Mouse (Mus musculus): Measurements from ENCODE around the gene Rrp1. TPM values are rescaled to one million over a fixed set of nuclear protein-coding genes. Genes with fewer than 3 reads are reported as not detected.
"Not testable (repeated sequence)": the region's sequence is repeated elsewhere in the genome, so short reads cannot be mapped to it uniquely, and the experiment has no call there.

Gene Rrp1
- total and polyA plus RNA-seq, 2 experiments from 2014 or later = 86.6 to 177 TPM

DNA sequence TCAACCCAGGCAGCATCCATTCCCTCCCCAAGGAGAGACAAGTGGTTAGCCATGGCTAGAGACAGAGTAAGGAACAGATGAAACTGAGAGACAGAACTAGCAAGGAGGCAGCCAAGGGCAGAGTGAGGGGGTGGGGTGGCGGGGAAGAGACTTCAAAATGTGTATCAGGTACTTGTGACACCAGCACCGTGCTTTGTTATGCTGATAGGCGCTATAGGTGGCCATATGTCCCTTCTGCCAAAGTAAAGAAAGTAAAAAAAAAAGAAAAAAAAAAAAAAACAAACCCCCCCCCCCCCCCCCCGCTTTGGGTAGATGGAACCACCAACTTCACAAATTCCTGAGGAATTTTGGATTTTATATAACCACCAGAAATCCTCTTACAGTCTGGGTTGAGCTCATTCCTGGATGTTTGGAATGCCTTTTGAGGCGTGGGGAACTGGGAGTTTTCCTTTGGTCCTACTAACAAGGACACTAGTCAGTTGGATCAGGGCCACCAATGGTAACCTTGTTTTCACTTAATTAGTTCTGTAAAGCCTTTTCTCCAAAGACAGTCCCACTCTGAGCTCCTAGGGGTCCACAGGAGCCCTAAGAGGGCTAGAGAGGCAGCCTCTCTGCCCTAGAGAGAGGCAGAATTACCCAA lies 46.5 kb downstream of the Rrp1 start:
- Histone ChIP-seq H3K9ac (replicated peaks; ENCODE audit: low read depth, low read length) (no peak overlapping the region), H3K9me3 (replicated peaks; ENCODE audit: control insufficient read depth, low read length) (no peaks in the 10 kb centered on the region), H3K4me1 (ENCODE audit: control insufficient read depth, insufficient read depth) (peaks cover 12% of the 10 kb centered on the region), H3K4me3 (ENCODE audit: low read depth, low read length) (no peak overlapping the region), H3K36me3 (replicated peaks; ENCODE audit: control insufficient read depth, insufficient read depth, low read length) (no peaks in the 10 kb centered on the region), H3K27ac (ENCODE audit: low read depth) (peak overlapping the region; percentile 62; the same call in 1 of the 2 replicates), H3K27me3 (ENCODE audit: control insufficient read depth, insufficient read depth, low read length) (no peaks in the 10 kb centered on the region), H3K4me2 (ENCODE audit: low read depth, low read length) (no peak overlapping the region)
- TF ChIP-seq CTCF (IDR thresholded peaks at IDR 0.05; ENCODE audit: low read depth) (no peak), EP300 (IDR thresholded peaks at IDR 0.05; ENCODE audit: low read depth) (no peak)
- WGBS = 46% methylated on average over 5 of the region's 5 CpGs
- DNase-seq (ENCODE audit: low spot score) (no peak), ATAC-seq (ENCODE audit: insufficient read depth, low read depth) (no peak)

DNA sequence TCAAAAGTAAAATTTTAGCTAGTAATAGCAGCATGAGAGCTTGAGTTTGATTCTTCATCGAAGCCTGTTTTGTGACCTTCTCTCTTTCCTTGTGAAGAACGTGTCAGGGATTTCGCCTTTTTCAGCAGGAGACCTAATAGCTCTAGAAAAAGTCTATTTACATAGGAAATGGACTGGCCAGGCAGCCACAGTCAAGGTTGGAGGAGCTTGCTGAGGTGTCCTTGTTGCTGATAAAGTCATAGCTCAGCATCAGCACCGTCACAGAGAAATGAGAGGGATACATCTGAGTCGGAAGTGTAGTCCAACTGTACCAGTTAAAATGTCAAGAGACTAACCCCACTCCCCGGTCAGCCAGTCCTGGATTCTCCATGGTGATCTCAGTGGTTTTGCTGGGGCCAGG lies 47.3 kb downstream of the Rrp1 start:
- TF ChIP-seq CTCF (IDR thresholded peaks at IDR 0.05; ENCODE audit: low read depth) = no peak
- TF ChIP-seq EP300 (IDR thresholded peaks at IDR 0.05; ENCODE audit: low read depth) = no peak
- no peaks in the 10 kb centered on the region for H3K36me3 ChIP-seq (replicated peaks; ENCODE audit: control insufficient read depth, insufficient read depth, low read length)
- no peak overlapping the region for H3K4me2 ChIP-seq (ENCODE audit: low read depth, low read length)
- DNase-seq (ENCODE audit: low spot score) (no peak), ATAC-seq (ENCODE audit: insufficient read depth, low read depth) (no peak)
- peaks cover 14% of the 10 kb centered on the region for H3K4me1 ChIP-seq (ENCODE audit: control insufficient read depth, insufficient read depth)
- H3K27ac ChIP-seq (ENCODE audit: low read depth) = no peak overlapping the region
- H3K27me3 ChIP-seq (ENCODE audit: control insufficient read depth, insufficient read depth, low read length) = no peaks in the 10 kb centered on the region
- H3K9ac ChIP-seq (replicated peaks; ENCODE audit: low read depth, low read length) = no peak overlapping the region
- H3K4me3 ChIP-seq (ENCODE audit: low read depth, low read length) = no peak overlapping the region
- H3K9me3 ChIP-seq (replicated peaks; ENCODE audit: control insufficient read depth, low read length) = no peaks in the 10 kb centered on the region
- WGBS = 80% methylated on average over 6 of the region's 6 CpGs

DNA sequence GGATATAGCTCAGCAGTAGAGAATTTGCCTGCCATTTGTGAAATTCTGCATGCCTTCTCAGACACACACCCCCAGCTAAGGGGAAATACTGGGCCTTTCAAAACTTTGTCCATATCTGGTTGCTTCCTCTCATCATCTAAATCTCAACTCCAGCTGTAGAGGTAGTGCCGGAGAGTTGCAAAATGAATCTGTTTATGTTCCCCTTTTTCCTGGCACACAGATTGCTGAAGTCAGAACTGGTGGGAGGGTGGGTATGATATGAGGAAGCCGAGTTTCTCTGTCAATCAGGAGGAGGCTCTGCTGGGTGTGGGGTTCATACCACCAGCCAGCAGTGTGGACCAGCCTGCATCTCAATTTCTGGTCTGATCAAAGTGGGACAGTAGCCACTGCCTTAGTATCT lies 48.7 kb downstream of the Rrp1 start:
- Histone ChIP-seq H3K9me3 (replicated peaks; ENCODE audit: control insufficient read depth, low read length) (no peaks in the 10 kb centered on the region), H3K4me1 (ENCODE audit: control insufficient read depth, insufficient read depth) (peaks cover 21% of the 10 kb centered on the region), H3K27me3 (ENCODE audit: control insufficient read depth, insufficient read depth, low read length) (no peaks in the 10 kb centered on the region), H3K4me3 (ENCODE audit: low read depth, low read length) (no peak overlapping the region), H3K27ac (ENCODE audit: low read depth) (no peak overlapping the region), H3K36me3 (replicated peaks; ENCODE audit: control insufficient read depth, insufficient read depth, low read length) (no peaks in the 10 kb centered on the region), H3K9ac (replicated peaks; ENCODE audit: low read depth, low read length) (no peak overlapping the region), H3K4me2 (ENCODE audit: low read depth, low read length) (no peak overlapping the region)
- DNase-seq (ENCODE audit: low spot score) = no peak
- ATAC-seq (ENCODE audit: insufficient read depth, low read depth) = no peak
- TF ChIP-seq EP300 (IDR thresholded peaks at IDR 0.05; ENCODE audit: low read depth) = no peak
- TF ChIP-seq CTCF (IDR thresholded peaks at IDR 0.05; ENCODE audit: low read depth) = no peak
- 43% methylated on average over 2 of the region's 2 CpGs for WGBS

DNA sequence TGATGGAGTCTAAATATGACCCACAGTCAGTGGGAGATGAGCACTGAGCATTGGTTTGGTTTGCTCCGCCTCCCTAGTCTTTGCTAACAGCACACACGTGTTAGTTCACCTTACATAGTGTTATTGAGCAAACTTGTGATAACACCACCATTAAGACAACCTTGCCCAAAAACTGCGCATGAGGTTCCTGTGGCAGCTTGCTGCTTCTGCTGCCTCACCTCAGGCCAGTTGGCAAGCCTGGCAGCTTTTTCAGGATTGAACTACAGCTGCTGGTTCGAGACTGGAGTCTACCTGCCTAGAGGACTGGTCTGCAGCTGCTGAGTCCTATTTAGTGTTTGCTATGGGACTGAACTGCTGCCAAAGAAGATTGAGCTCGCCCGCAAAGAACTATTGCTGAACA lies 49.5 kb downstream of the Rrp1 start:
- H3K4me1 ChIP-seq (ENCODE audit: control insufficient read depth, insufficient read depth) = peaks cover 21% of the 10 kb centered on the region
- no peaks in the 10 kb centered on the region for H3K36me3 ChIP-seq (replicated peaks; ENCODE audit: control insufficient read depth, insufficient read depth, low read length)
- ATAC-seq (ENCODE audit: insufficient read depth, low read depth) (no peak), DNase-seq (ENCODE audit: low spot score) (no peak)
- no peak overlapping the region for H3K9ac ChIP-seq (replicated peaks; ENCODE audit: low read depth, low read length)
- H3K27me3 ChIP-seq (ENCODE audit: control insufficient read depth, insufficient read depth, low read length) = no peaks in the 10 kb centered on the region
- no peak overlapping the region for H3K4me3 ChIP-seq (ENCODE audit: low read depth, low read length)
- 91% methylated on average over 6 of the region's 6 CpGs for WGBS
- H3K4me2 ChIP-seq (ENCODE audit: low read depth, low read length) = no peak overlapping the region
- H3K9me3 ChIP-seq (replicated peaks; ENCODE audit: control insufficient read depth, low read length) = no peaks in the 10 kb centered on the region
- H3K27ac ChIP-seq (ENCODE audit: low read depth) = no peak overlapping the region
- TF ChIP-seq EP300 (IDR thresholded peaks at IDR 0.05; ENCODE audit: low read depth) (no peak), CTCF (IDR thresholded peaks at IDR 0.05; ENCODE audit: low read depth) (no peak)

DNA sequence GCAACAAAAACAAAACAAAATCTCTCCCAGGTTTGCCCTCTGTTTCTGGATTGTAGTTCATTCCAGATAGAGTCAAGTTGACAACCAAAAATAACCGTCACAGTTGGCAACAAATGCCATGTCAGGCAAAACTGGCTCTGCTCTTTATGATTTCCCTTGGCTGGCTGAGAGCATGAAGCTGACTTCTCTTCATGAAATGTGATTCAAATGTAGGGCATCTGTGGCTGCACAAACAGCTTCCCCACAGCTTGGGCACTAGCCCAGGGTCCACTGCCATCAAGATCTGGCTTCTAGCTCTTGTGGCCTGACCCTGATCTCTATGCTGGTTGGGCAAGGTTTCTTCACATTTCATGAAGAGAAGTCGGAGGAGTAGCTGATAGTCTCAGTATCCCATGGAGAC lies 50.9 kb downstream of the Rrp1 start:
- WGBS = 48% methylated on average over 2 of the region's 2 CpGs
- no peak for TF ChIP-seq EP300 (IDR thresholded peaks at IDR 0.05; ENCODE audit: low read depth)
- no peak for TF ChIP-seq CTCF (IDR thresholded peaks at IDR 0.05; ENCODE audit: low read depth)
- ATAC-seq (ENCODE audit: insufficient read depth, low read depth) (no peak), DNase-seq (ENCODE audit: low spot score) (peak; percentile 36)
- Histone ChIP-seq H3K36me3 (replicated peaks; ENCODE audit: control insufficient read depth, insufficient read depth, low read length) (no peaks in the 10 kb centered on the region), H3K4me3 (ENCODE audit: low read depth, low read length) (no peak overlapping the region), H3K27ac (ENCODE audit: low read depth) (peak overlapping the region; percentile 49), H3K27me3 (ENCODE audit: control insufficient read depth, insufficient read depth, low read length) (no peaks in the 10 kb centered on the region), H3K4me1 (ENCODE audit: control insufficient read depth, insufficient read depth) (peaks cover 21% of the 10 kb centered on the region), H3K9me3 (replicated peaks; ENCODE audit: control insufficient read depth, low read length) (no peaks in the 10 kb centered on the region), H3K9ac (replicated peaks; ENCODE audit: low read depth, low read length) (no peak overlapping the region), H3K4me2 (ENCODE audit: low read depth, low read length) (no peak overlapping the region)

DNA sequence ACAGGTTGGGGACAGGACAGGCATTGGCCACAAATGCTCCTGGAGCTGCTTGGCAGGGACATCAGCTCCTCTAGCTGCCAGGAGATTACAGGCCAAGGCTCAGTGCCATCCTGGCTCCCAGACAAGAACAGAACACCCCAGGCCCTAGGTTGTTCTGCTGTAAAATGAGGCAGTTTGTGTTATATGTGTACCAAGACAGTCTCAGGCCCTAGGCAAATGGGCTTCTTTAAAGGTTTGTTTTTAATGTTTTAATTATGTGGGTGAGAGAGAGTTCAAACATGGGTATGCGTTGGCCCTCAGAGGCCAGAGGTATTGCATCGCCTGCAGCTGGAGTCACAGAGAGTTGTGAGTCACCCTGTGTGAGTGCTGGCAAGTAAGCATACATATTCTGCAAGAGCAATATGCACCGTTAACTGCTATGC lies 52.5 kb downstream of the Rrp1 start:
- Histone ChIP-seq H3K27ac (ENCODE audit: low read depth) (peak overlapping the region; percentile 64), H3K4me3 (ENCODE audit: low read depth, low read length) (no peak overlapping the region), H3K4me2 (ENCODE audit: low read depth, low read length) (no peak overlapping the region), H3K9me3 (replicated peaks; ENCODE audit: control insufficient read depth, low read length) (no peaks in the 10 kb centered on the region), H3K4me1 (ENCODE audit: control insufficient read depth, insufficient read depth) (0 out of 2 replicates have a peak, but pooled peaks cover 14% of the 10 kb centered on the region), H3K36me3 (replicated peaks; ENCODE audit: control insufficient read depth, insufficient read depth, low read length) (no peaks in the 10 kb centered on the region), H3K27me3 (ENCODE audit: control insufficient read depth, insufficient read depth, low read length) (no peaks in the 10 kb centered on the region), H3K9ac (replicated peaks; ENCODE audit: low read depth, low read length) (no peak overlapping the region)
- DNase-seq (ENCODE audit: low spot score) (peak; percentile 34), ATAC-seq (ENCODE audit: insufficient read depth, low read depth) (peak; percentile 55; the same call in 1 of the 2 replicates)
- 43% methylated on average over 3 of the region's 3 CpGs for WGBS
- TF ChIP-seq EP300 (IDR thresholded peaks at IDR 0.05; ENCODE audit: low read depth) (no peak), CTCF (IDR thresholded peaks at IDR 0.05; ENCODE audit: low read depth) (no peak)

DNA sequence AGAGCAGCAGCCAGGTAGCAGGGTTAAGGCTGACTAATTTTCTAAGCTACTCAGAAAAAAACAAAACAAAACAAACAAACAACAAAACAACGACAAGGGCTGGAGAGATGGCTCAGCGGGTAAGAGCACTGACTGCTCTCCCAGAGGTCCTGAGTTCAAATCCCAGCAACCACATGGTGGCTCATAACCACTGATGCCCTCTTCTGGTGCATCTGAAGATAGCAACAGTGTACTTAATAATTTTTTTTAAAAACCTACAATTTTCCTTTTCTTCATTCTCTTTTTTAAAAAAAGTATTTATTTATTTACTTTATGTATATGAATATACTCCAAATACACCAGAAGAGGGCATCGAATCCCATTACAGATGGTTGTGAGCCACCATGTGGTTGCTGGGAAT lies 53.8 kb downstream of the Rrp1 start:
- 87% methylated on average over 3 of the region's 3 CpGs for WGBS

More for the DNA sequence above, 53.8 kb downstream of the Rrp1 start:
- H3K9ac ChIP-seq (replicated peaks; ENCODE audit: low read depth, low read length); H3K27me3 ChIP-seq (ENCODE audit: control insufficient read depth, insufficient read depth, low read length); H3K4me2 ChIP-seq (ENCODE audit: low read depth, low read length); DNase-seq (ENCODE audit: low spot score); H3K36me3 ChIP-seq (replicated peaks; ENCODE audit: control insufficient read depth, insufficient read depth, low read length); ATAC-seq (ENCODE audit: insufficient read depth, low read depth); H3K4me3 ChIP-seq (ENCODE audit: low read depth, low read length); H3K27ac ChIP-seq (ENCODE audit: low read depth); H3K9me3 ChIP-seq (replicated peaks; ENCODE audit: control insufficient read depth, low read length): not testable (repeated sequence)
- H3K4me1 ChIP-seq (ENCODE audit: control insufficient read depth, insufficient read depth) = 0 out of 2 replicates have a peak, but pooled peaks cover 14% of the 10 kb centered on the region
